Comparison of ENCODE assay signal across 23 mouse cellular contexts in the genomic region with DNA sequence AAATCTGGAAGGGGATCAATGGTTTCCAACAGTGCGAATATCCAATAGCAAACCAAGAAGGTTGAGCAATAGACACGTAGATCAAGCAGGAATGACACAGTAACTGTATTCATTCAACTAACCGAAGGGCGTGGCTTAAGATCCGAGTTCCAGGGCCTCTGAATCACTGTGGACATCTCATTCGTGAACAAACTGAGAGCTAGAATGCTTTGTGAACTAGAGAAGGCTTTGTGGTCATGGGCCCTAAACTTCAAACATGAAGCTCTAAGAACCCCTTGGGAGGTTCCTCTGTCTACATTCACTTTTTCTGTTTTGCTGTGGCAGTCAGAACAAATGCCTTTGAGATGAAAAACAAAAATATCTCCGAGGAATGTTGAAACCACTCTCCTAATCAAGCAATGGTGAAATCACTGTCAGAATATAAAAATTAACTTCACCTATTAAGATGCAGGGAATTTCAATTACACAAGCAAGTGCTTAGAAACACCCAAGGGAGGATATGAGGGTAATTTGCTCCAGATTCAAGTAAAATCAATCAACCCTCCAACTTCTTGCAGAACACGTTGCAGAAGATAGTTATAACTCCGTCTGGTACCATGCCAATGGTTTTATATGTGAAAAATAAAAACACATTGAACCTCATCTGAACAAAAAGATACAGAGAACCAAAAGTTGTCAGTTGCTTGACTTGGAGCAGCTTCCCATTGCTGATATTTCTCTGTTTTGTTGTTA. TPM values are rescaled to one million over a fixed set of nuclear protein-coding genes. Genes with fewer than 3 reads are reported as not detected.
DNase-seq lines count a peak whose midpoint lies in the region; ATAC-seq and TF ChIP-seq lines count a peak whose summit lies in the region.
"Had no signal": no experiment of that assay in that cellular context is flagged by ENCODE, and none has a peak within 500 bp of the region (broad histone marks: within the 10 kb centered on the region; RNA-seq: fewer than 3 reads in every experiment).

No protein-coding gene starts in this region.

- no peak overlapping the region for H3K4me2 ChIP-seq in embryonic facial prominence, embryonic 14.5 days (ENCODE audit: low read depth, low read length)
- no peak overlapping the region for H3K4me2 ChIP-seq in midbrain, postnatal 0 days (ENCODE audit: low read depth, low read length, poor library complexity, severe bottlenecking)
- H3K4me2 ChIP-seq in intestine, embryonic 15.5 days (replicated peaks) = no peak overlapping the region
- H3K4me2 ChIP-seq: hindbrain, embryonic 15.5 days; liver, embryonic 15.5 days; neural tube, embryonic 15.5 days had no signal

- H3K9me3 ChIP-seq in embryonic facial prominence, embryonic 14.5 days (ENCODE audit: control insufficient read depth, low read length) = no peaks in the 10 kb centered on the region
- H3K9me3 ChIP-seq in midbrain, postnatal 0 days (ENCODE audit: low read length) = no peaks in the 10 kb centered on the region
- H3K9me3 ChIP-seq in intestine, embryonic 15.5 days = no peaks in the 10 kb centered on the region
- H3K9me3 ChIP-seq: forebrain, embryonic 10.5 days; hindbrain, embryonic 15.5 days; liver, embryonic 15.5 days; neural tube, embryonic 15.5 days had no signal

- WGBS in embryonic facial prominence, embryonic 14.5 days = 61% methylated on average over 9 of the region's 9 CpGs
- WGBS in midbrain, postnatal 0 days = 78% methylated on average over 9 of the region's 9 CpGs
- 84% methylated on average over 9 of the region's 9 CpGs for WGBS in intestine, embryonic 15.5 days

- no peaks in the 10 kb centered on the region for H3K27me3 ChIP-seq in embryonic facial prominence, embryonic 14.5 days (replicated peaks; ENCODE audit: control insufficient read depth, insufficient read depth, low read length)
- H3K27me3 ChIP-seq in midbrain, postnatal 0 days (ENCODE audit: insufficient read depth, low read length) = no peaks in the 10 kb centered on the region
- no peaks in the 10 kb centered on the region for H3K27me3 ChIP-seq in intestine, embryonic 15.5 days (replicated peaks)
- H3K27me3 ChIP-seq: hindbrain, embryonic 15.5 days; liver, embryonic 15.5 days; neural tube, embryonic 15.5 days had no signal

- no peak overlapping the region for H3K4me3 ChIP-seq in gastrocnemius, adult 2 months
- H3K4me3 ChIP-seq in embryonic facial prominence, embryonic 14.5 days (ENCODE audit: low read depth, low read length) = no peak overlapping the region
- H3K4me3 ChIP-seq in midbrain, postnatal 0 days (ENCODE audit: low read depth, low read length) = no peak overlapping the region
- no peak overlapping the region for H3K4me3 ChIP-seq in intestine, embryonic 15.5 days (replicated peaks)
- H3K4me3 ChIP-seq: forebrain, embryonic 10.5 days; hindbrain, embryonic 15.5 days; left cerebral cortex, adult 2 months; liver, embryonic 15.5 days; neural tube, embryonic 15.5 days had no signal

- H3K27ac ChIP-seq in gastrocnemius, adult 2 months = peak overlapping the region; percentile 75
- peak overlapping the region; percentile 16; the same call in 1 of the 2 replicates for H3K27ac ChIP-seq in embryonic facial prominence, embryonic 14.5 days (replicated peaks; ENCODE audit: low read depth, low read length)
- H3K27ac ChIP-seq in midbrain, postnatal 0 days (ENCODE audit: low read depth, low read length) = no peak overlapping the region
- H3K27ac ChIP-seq in intestine, embryonic 15.5 days = no peak overlapping the region
- H3K27ac ChIP-seq: forebrain, embryonic 10.5 days; hindbrain, embryonic 15.5 days; left cerebral cortex, adult 2 months; liver, embryonic 15.5 days; macrophage; neural tube, embryonic 15.5 days; stomach, postnatal 0 days had no signal

- peaks cover 20% of the 10 kb centered on the region for H3K4me1 ChIP-seq in embryonic facial prominence, embryonic 14.5 days (ENCODE audit: control insufficient read depth, insufficient read depth, low read length)
- no peaks in the 10 kb centered on the region for H3K4me1 ChIP-seq in midbrain, postnatal 0 days (ENCODE audit: insufficient read depth, low read length)
- H3K4me1 ChIP-seq in intestine, embryonic 15.5 days (replicated peaks) = no peaks in the 10 kb centered on the region
- H3K4me1 ChIP-seq: forebrain, embryonic 10.5 days; hindbrain, embryonic 15.5 days; liver, embryonic 15.5 days; neural tube, embryonic 15.5 days had no signal

- no peak for ATAC-seq in embryonic facial prominence, embryonic 14.5 days (ENCODE audit: low read depth)
- ATAC-seq in midbrain, postnatal 0 days (ENCODE audit: low FRiP score) = no peak
- ATAC-seq in intestine, embryonic 15.5 days = no peak
- ATAC-seq: midbrain, embryonic 16.5 days had no signal

- intact Hi-C loops in gastrocnemius, adult 2 months (cut with DNase I) = no loop called here

- peak; percentile 32 for DNase-seq in gastrocnemius, adult 2 months
- no peak for DNase-seq in gastrocnemius, postnatal 4 days (ENCODE audit: low spot score in 2 of 2)
- DNase-seq in 3T3-L1 (ENCODE audit: low read depth, low spot score) (peak; percentile 83), MN1 (ENCODE audit: low spot score) (peak; percentile 32)
- peak; percentile 81 for DNase-seq in embryonic facial prominence, embryonic 14.5 days (ENCODE audit: low spot score)
- DNase-seq in midbrain, postnatal 0 days (ENCODE audit: low spot score) = no peak
- no peak for DNase-seq in retina, postnatal 1 day
- DNase-seq: adrenal gland, postnatal 25 days; cerebellum, adult 11 months; cerebellum, adult 9-11 months; kidney, adult 8-10 months; kidney, postnatal 10 days; liver; thymus, adult 2 months had no signal

- H3K9ac ChIP-seq in embryonic facial prominence, embryonic 14.5 days (ENCODE audit: low read depth, low read length) = no peak overlapping the region
- no peak overlapping the region for H3K9ac ChIP-seq in midbrain, postnatal 0 days (replicated peaks; ENCODE audit: low read length, poor library complexity, severe bottlenecking)
- no peak overlapping the region for H3K9ac ChIP-seq in intestine, embryonic 15.5 days
- H3K9ac ChIP-seq: hindbrain, embryonic 15.5 days; liver, embryonic 15.5 days; neural tube, embryonic 15.5 days had no signal

- TF ChIP-seq CTCF in gastrocnemius, adult 2 months (IDR thresholded peaks at IDR 0.05) = no peak
- TF ChIP-seq CTCF in midbrain, postnatal 0 days (IDR thresholded peaks at IDR 0.05) = no peak

- H3K36me3 ChIP-seq in embryonic facial prominence, embryonic 14.5 days (ENCODE audit: control insufficient read depth, insufficient read depth, low read length) = 0 out of 2 replicates have a peak, but pooled peaks cover 7% of the 10 kb centered on the region
- no peaks in the 10 kb centered on the region for H3K36me3 ChIP-seq in midbrain, postnatal 0 days (ENCODE audit: insufficient read depth, low read length)
- no peaks in the 10 kb centered on the region for H3K36me3 ChIP-seq in intestine, embryonic 15.5 days
- H3K36me3 ChIP-seq: forebrain, embryonic 10.5 days; hindbrain, embryonic 15.5 days; liver, embryonic 15.5 days; neural tube, embryonic 15.5 days had no signal

RNA-seq across cellular contexts. Expression of gene Lama4, which starts 29.6 kb away (rescaled TPM):
- 10 to 100 TPM; 13.3 to 22.3 TPM for total RNA-seq in gastrocnemius, adult 2 months (2021)
- 100 to 1,000 TPM; 173 to 197 TPM for total RNA-seq in gastrocnemius, postnatal 4 days (2021)
- 106 and 117 TPM in 2 replicates for polyA plus RNA-seq in embryonic facial prominence, embryonic 14.5 days (2014; fragmentation: Nextera tagmentation; extraction: Ambion mirVana)
- 20.2 and 27.8 TPM in 2 replicates for total RNA-seq in midbrain, postnatal 0 days (2014; rRNA removed)
- polyA plus RNA-seq in midbrain, postnatal 0 days (2015; fragmentation: Nextera tagmentation; extraction: Ambion mirVana) = 9.8 and 12.6 TPM in 2 replicates
- 53.6 and 53.8 TPM in 2 replicates for polyA plus RNA-seq in intestine, embryonic 15.5 days (2015; fragmentation: Nextera tagmentation; extraction: Ambion mirVana)
- polyA plus RNA-seq: macrophage had no signal

Comparison
In these comparisons a context has a peak if more than half of its experiments do, and no peak if none do; other contexts are left out.
1. DNase-seq: peak in gastrocnemius, adult 2 months (single experiment), 3T3-L1 (single experiment), MN1 (single experiment) and embryonic facial prominence, embryonic 14.5 days (single experiment); none in gastrocnemius, postnatal 4 days (0 of 2), midbrain, postnatal 0 days (single experiment) and retina, postnatal 1 day (single experiment).
2. H3K27ac ChIP-seq: peak in gastrocnemius, adult 2 months (single experiment) and embryonic facial prominence, embryonic 14.5 days (single experiment); none in midbrain, postnatal 0 days (single experiment) and intestine, embryonic 15.5 days (single experiment).